Mouse (Mus musculus): ENCODE data around the gene Dusp15.

DNA sequence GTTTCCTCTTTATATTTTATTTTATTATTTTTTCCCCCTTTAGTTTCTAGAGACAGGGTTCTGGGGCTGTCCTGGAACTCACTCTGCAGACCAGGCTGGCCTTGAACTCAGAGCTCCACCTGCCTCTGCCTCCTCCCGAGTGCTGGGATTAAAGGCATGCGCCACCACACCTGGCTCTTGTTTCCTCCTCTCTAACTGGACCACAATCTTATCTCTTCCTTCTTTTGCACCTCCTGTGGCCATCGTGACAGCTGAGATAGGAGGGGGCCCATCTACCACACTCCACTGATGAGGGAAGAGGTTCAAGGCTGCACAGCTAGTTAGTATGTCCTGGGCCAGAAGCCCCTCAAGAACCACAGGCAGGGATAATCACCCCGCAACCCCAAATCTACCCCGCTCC lies 27.0 kb downstream of the Dusp15 start:
- TF ChIP-seq CTCF (IDR thresholded peaks at IDR 0.05; ENCODE audit: control insufficient read depth, insufficient read depth, low read length) (no peak), POLR2A (IDR thresholded peaks at IDR 0.05; ENCODE audit: borderline replicate concordance, control insufficient read depth, low read depth, low read length) (no peak)

Data from bone marrow, adult 2 months (tissue).